Mouse (Mus musculus): ENCODE measurements around the gene Sf3b3.
"Not testable (repeated sequence)": the region's sequence is repeated elsewhere in the genome, so short reads cannot be mapped to it uniquely, and the experiment has no call there.

Sf3b3 gene

DNA sequence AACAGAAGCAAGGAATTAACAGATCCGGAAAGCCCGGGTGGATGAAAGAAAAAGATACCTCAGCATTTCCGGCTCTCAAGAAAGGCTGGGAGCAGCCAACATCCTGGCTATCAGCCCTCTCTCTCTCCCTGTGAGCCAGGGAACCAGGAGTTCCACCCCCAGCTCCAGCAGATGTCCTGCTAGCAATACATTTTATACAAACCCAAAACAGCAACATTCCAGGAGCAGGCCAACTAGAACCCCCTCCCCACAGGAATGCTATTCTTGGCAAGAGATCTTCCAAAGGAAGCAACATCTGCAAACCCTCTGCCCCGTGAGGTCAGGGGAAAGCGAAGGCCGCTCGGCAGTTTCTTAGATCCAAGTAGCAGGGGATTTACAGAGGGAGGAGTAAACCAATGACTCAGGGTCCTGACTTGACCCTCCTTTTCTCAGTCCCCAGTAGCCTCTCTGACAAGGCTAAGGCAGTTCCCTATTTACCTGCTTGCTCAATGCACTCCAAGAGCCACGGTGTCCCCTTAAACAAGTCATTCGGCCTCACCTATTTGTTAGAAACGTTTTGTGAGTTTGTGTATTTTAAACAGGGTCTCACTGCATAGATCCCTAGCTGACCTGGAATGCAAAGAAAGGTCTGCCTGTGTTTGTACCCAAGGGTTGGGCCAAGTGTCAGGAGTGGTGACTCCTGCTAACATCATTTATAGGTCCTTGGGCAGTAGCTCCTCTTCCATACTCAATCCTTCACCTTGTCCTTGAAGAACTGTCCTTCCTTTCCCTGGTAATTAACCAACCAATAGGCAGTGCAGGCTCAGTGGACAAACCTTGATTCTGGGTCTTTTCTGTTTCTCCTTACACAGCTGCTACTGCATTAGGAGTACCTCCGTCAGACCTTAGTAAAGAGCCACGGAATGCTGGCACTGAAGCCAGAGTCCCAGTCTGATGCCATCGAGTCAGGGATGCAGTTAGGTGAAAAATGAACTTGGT is 37.8 kb downstream of the Sf3b3 start:
- peak in 1 of 2 experiments; percentile 27 for DNase-seq (ENCODE audit: low spot score in 2 of 2)

DNA sequence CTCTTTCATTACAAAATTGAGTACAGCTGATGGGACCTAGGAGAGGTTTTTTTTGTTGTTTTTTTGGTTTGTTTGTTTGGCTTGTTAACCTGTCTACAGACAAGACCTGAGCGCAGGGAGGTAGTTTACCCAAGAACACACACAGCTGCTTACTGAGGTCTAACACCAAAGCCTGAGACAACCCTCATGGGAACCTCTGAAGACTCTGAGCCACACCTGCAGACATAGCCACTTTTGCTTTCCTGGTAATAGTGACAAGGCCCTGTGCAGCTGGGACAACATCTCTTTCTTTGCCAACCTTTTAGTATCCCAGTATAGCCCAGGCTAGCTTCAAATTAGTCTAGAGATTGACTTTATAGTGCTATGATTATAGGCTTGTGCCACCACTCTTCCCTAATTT is 40.4 kb downstream of the Sf3b3 start:
- DNase-seq (ENCODE audit: low spot score in 2 of 2), result no peak

DNA sequence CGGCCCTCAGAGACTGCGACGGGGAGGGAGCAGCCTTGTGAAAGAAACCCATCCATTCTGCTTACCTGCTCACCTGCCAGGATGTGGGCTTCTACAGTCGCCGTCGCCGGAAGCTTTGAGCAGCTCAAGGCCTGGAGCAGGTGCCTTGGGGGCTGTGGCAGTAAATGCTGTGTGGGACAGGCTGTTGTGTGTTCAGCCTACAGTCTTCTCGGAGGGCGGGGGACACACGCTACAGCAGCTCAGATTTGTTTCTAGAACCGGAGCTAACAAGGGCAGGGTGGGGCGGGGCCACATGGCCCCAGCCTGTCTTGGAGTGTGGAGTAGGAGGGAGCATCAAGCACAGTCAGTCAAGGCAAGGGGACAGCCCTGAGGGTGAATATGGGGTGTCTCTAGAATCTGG is 40.9 kb downstream of the Sf3b3 start, which contains the start of gene Il34:
Gene Il34, minus strand, starts transcription at position 256 of the 400 bp plus-strand sequence.
- no peak for DNase-seq (ENCODE audit: low spot score in 2 of 2)

DNA sequence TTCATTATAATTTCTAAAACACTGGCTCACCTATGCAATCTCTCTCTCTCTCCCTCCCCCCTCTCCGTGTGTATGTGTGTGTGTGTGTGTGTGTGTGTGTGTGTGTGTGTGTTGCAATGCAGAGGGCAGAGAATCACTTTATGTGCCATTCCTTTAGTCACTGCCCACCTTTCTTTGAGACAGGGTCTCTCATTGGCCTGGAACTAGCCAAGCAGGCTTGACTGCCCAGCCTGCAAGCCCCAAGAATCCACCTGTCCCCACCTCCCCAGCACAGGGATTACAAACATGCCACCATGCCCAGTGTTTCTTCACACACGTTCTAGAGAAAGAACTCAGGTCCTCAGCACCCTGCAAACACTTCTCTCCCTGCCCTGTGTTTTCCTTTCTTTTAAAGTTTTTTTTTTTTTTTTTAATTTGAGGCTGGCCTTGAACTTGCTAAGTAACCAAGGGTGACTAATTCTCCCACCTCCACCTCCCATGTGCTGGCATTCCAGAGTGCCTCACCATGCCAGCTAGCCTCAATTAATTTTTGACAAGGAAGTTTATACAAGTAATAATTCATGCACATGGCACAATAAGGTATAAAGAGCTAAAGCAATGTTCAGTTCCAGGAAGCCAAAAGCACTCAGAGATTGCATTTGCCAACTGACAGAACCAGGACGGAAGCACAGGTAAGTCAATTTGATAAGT is 41.6 kb downstream of the Sf3b3 start:
- DNase-seq (ENCODE audit: low spot score in 2 of 2), result no peak

DNA sequence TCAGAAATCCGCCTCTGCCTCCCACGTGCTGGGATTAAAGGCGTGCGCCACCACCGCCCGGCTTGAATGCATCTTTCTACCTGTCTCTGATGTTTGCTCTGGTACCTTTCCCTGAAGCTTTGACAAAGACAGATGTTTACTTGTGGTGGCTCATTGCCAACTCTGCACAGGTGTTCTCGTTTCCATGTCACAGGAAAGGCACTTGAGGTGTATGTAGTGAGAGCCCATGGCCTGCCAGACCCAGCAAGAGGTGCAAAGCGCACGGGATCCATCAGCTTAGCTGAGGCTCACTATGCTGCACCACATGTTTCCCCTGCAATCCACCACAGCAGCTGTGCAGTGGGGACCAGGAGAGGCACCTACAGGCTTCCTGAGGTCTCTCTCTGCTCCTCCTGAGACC is 42.7 kb downstream of the Sf3b3 start:
- DNase-seq (ENCODE audit: low spot score in 2 of 2), result no peak

DNA sequence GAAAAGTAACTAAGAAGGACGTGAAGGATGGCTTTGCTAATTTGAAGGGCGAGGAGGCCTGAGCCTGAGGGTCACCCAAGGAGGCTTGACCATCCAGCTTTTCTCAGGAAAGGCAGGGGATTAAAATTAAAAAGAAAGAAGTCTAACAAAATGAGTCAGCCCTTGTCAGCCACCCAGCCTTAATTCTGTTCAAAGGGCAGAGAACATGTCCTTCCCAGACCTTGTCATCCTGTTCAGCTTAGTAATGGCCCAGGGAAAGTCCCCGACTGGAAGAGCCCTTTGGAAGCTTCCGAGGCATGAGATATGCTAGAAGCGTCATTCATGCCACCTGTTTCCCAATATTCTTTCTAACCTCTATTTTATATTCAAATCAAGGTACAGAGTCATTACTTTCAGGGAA is 43.6 kb downstream of the Sf3b3 start:
- no peak for DNase-seq (ENCODE audit: low spot score in 2 of 2)

DNA sequence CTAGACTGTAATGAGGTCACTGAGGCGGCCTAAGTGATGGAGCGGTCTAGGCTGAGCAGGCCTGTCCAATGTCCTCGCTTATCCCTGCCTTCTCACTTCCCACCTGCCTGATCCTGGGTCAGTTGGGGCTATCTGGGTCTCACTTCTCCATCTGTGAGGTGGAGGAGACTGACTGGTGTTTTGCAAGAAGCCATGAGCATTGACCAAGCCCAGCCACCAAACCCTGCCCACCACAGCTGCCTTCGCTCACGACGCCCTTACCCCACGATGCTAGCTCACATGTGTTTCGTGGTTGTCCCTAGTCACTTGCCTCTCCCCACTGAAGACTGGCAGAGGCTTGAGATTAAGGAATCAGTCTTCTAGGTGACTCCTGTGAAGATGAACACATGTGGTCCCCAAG is 49.5 kb downstream of the Sf3b3 start:
- DNase-seq (ENCODE audit: low spot score in 2 of 2), result no peak

DNA sequence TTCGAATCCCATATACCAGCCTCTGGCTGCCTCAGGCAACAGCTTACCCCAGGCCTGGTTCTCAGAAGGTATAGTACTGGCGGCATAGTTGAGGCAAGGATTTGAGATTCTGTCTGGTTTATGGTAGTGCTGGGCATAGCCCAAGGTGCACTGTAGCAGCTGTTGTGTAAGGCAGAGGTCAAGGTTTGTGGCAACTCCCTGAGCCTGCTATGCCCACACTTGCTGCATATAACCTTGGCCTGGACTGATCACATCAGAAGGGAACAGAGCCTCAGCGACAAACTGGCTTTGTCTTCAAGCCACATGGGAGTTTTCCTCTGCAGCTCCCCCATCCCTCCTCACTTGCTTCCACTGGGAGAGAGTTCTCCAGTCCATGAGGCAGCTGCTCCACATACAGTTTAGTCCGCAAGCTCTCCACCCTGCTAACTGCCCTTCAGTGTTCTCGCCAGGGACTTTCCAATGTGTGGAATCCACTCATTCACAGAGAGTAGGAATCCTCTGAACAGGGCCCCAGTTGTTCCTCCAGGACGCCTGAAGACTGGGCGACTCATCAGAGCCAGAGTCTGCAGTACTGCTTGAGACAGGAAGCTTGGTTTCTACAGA is 52.1 kb downstream of the Sf3b3 start:
- DNase-seq (ENCODE audit: low spot score in 2 of 2), result no peak

DNA sequence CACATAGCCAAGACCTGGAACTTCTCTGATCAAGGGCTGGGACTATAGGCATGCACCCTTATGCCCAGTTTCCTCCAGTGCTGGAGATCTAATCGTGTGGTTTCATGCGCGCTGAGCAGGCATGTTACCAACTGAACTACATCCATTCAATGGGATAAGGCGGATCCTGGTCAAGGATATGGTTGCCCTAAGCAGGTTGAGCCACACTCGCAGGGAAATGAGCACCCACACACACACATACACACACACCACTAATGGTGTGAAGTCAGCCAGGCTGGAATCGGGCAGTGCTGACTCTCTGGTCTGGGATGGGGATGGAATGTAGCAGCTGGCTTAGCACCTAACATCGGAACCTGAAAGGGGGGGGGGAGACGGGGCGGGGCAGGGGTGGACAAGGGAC is 52.7 kb downstream of the Sf3b3 start:
- no peak for DNase-seq (ENCODE audit: low spot score in 2 of 2)

DNA sequence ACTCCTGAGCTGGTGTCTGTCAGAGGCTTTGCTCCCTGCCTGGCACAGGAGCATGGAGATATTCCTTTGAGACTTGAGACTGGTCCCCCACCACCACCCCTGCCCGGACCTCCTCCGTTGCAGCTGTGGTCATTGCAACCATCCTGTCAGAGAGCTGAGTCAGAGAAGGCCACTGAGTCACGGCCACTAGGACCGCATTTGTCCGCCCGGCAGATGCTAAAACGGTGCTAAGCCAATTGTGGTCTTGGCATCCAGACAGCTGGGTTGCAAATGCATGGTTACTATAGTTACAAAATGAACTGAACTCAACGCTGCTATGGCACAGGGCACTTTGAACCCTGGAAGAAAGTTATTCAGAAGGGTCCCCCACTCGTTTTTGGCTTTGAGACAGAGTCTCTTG is 53.1 kb downstream of the Sf3b3 start:
- no peak for DNase-seq (ENCODE audit: low spot score in 2 of 2)

DNA sequence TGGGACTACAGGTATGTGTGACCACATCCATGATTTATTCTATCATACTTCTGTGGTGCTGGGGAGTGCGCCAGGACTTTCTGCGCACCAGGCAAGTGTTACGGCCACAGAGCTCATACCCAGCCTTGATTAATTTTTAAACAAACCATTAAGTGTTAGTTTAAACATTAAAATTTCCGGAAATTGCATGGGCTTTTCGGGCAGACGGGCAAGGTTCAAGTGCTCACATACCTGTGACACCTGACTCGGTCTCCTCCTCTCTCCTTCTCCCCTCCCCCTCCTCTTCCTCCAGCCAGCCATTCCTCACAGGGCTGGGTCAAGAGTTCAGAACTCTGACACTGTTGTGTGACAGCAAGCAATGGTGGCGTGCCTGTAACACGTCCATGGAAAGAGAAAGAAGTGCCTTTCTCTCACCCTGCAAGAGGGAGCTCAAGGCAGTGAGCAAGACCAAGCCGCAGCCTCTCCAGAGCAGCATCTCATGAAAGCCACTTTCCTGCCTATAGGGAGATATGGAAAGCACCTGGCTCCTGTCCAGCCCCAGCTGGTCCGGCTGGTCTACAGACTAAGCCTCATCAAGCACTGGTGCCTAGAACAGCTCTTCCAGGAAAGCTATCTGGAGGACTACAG is 53.9 kb downstream of the Sf3b3 start:
- no peak for DNase-seq (ENCODE audit: low spot score in 2 of 2)

DNA sequence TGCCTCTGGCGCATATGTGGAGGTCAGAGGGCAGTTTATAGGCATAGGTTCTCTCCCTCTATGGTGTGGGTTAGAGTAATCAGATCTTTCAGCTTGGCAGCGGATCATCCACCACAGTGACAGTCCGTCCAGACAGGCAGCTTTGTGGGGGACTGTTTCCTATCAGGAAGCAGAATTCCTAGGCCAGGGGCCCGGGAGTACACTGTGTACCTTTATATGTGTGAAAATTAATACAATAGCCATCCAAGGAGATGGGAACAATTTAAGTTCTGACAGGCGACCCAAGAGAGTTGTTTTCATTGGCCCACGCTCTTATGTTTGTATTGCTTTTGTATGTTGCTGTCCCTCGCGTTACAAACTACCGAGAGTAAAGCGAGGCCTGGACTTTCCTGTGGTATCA is 55.4 kb downstream of the Sf3b3 start:
- no peak for DNase-seq (ENCODE audit: low spot score in 2 of 2)

DNA sequence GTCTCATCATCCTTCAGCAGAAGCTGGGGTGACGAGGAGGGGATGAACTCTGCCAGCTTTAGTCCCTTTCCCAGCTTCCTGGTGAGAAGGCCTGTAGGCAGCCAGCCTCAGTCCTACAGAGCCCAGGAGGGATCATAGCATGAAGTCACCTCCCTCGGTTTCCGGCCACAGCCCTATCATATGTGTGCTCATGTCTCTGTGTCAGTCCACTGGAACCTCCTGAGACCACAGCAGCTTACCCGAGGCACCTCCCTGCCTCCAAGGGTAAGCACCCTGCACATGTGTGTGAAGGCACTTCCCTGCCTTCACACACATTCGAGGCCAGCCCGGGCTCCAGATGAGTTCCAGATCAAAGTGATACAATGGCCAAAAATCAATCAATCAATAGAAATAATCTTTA is 56.3 kb downstream of the Sf3b3 start:
- DNase-seq (ENCODE audit: low spot score in 2 of 2), result no peak

DNA sequence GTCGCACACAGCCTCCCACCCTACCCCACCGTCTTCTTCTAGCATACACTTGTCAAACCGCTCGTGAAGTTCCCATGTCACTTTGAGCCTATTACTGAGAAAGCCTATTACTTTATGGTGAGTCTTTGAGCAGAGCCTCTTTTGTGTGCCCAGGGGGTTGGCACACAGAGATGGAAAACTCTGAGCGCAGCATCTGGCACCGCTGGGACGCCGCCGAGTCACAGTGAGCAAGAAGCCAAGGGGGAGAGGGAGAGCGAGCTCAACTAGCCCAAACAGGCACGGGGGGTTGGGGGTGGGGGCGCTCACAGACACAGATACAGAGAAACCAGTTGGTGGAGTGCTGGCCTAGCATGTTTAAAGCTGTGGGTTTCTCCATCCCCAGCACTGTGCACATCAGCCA is 57.0 kb downstream of the Sf3b3 start:
- no peak for DNase-seq (ENCODE audit: low spot score in 2 of 2)

DNA sequence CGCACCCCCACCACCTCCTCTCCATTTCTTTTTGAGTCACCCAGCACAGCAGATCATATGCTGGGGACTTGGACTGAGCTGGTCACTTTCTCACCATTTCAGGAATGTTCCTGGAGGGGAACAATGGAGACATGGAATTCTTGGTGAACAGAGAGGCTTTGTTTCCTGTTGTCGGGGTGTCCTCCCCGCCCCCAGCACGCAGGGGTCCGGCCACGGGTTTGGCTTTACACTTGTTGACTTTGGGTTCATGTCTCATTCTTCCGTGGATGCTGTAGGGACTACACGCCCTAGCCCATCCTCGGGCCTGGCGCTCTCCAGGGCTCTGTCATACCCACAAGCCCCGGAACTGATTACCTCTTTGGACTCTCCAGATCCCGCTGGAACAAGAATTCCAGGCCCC is 57.6 kb downstream of the Sf3b3 start:
- DNase-seq (ENCODE audit: low spot score in 2 of 2), result no peak

DNA sequence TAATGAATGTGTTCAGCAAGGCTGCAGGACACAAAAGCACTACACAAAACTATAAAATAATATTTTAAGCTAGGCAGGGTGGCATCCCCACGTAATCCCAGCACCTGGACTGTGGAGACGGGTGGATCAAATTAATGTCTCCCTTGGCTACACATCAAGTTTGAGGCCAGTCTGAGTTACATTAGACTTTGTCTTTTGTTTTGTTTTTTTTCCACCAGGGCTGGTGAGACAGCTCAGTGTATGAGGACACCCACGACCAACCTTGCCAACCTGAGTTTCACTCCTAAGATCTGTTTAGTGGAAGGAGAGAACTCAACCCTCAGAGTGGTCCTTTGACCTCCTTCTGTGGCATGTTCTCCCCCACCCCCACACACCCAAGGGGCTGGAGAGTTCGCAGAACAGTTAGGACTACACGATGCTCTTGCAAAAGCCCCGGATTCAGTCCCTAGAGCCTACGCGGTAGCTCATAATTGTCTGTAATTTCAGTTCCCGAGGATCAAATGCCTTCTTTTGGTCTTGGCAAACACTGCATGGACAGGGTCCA is 59.1 kb downstream of the Sf3b3 start:
- no peak for DNase-seq (ENCODE audit: low spot score in 2 of 2)

DNA sequence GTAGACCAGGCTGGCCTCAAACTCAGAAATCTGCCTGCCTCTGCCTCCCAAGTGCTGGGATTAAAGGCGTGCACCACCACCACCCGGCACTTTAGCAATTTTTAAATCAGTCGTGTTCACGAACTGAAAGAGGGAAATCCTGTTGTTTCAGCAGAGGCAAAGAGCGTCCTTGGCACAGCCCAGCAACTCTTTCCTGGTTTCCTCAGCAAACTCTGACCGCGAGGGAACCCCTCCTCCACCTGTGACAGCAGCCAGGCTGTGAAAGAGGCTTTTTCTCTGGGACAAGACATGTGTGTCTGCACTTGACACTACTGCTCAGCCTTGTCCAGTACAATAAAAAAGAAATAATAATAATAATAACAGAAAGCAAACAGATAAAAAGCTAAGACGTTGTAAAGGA is 59.7 kb downstream of the Sf3b3 start:
- DNase-seq (ENCODE audit: low spot score in 2 of 2), result no peak

DNA sequence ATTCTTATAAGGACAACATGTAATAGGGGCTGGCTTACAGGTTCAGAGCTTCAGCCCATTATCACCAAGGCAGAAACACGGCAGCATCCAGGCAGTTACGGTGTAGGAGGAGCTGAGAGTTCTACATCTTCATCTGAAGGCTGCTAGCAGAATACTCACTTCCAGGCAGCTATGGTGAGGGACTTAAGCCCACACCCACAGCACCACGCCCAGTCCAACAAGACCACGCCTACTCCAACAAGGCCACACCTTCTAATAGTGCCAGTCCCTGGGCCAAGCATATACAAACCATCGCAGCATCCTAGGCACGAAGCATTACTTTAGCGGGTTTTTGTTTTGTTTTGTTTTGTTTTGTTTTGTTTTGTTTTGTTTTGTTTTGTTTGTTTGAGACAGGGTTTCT is 60.1 kb downstream of the Sf3b3 start:
- not testable (repeated sequence) for DNase-seq (ENCODE audit: low spot score in 2 of 2)

DNA sequence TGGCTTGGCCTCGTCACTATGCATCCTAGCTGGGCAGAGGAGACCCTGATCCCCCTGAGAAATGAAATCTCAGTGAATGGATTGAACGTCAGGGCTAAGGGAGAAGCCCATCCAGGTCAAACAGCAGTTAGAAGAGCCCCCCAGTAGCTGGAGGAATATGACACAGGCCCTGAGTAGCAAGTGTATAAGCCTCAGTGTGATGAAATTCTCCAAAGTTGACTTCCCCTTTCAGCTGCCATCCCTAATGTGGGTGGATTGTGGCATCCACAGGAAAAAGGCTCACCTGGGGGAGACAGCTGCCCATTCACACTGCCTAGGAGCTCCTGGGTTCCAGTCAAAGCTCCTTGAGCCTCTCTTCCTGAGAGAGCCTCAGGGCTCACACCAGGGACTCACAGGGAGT is 61.2 kb downstream of the Sf3b3 start:
- no peak for DNase-seq (ENCODE audit: low spot score in 2 of 2)

DNA sequence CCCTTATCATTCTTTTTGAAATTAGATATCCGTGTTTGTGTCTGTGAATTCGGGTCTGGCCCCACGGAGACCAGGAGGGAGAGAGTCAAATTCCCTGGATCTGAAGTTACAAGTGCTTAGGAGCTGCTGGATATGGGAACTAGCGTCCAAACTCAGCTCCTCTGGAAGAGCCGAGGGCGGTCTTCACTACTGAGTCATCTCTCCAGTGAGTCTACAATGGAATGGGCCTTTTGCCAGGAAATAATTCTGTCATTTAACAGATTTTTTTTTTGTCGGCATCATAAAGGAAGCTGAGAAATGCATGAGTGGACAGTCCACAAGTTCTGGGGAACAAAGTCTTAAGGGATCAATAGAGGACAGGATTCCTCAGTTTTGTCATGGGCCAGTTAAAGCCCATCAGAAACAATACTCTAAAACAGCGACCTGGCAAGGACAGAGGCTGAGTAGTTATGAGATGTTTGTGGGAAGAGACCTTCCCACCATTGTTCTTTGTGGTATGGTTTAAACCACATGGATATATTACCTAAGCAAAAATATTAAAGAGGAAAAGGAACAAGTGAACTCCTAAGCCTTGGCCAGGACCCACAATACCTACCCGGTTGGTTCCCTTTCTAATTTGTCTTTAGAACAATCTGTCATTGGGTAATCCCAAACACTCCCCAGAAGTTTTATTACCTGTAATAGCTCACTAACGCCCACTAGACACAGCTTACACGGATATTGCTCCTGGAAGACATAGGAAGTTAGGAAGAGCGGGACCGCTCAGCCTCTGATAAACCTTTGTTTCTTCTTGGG is 66.5 kb downstream of the Sf3b3 start:
- no peak for DNase-seq (ENCODE audit: low spot score in 2 of 2)

DNA sequence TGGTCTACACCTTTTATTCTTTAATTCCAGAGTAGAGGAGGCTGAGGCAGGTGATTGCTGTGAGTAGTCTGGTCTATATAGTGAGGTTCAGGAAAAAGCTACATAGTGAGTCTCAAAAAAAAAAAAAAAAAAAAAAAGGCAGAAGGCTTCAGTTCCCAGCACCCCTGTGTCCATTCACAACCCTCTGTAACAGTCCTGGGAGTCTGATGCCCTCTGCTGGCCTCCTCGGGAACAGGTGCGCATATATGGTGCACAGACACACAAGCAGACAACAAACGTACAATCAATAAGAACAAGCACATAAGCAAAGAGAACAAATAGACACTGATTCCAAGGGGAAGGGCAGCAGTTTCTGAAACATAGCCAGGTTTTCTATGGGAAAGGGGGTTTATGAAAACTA is 70.3 kb downstream of the Sf3b3 start:
- no peak for DNase-seq (ENCODE audit: low spot score in 2 of 2)
